Comparison of ENCODE assay signal across 12 mouse cellular contexts in the genomic region with DNA sequence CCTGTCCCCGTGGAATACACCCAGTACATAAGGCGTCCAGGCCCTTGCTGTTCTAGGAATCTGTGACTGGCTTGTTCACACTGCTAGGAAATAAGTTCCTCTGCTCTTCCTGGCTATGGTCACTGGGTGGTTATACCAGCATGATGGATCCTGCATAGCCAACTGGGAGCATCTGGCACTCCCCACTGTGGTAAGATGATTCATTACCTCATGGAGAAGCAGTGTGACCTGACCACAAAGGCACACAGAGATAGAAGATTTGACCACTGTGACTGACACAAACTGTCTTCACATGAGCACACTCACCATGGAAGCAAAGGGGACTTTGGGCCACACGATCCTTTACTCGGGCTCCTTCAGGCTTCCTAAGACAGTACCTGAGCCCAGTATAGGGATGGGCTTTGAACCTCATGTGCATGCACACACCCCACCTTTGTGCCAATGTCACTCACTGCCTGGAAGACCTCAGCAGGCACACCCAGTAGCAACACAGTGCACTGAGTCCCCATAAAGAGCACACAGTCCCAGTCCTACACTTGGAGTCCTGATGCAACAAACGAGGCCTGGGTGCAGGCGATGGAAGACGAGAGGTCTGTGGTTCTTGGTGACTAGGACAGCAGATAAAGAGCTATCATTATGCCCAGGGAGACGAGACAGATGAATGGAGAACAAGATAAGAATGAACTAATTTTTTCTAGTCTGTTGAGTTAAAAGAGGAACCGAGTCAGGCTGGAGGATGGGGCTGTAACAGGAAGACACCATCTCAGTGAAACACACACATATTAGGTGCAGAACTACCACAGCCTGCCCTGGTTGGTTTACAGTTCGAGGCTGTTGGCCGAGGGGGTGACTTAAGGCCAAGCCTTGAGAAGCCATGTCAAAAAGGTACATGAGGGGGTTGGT. TPM values are rescaled to one million over a fixed set of nuclear protein-coding genes. Genes with fewer than 3 reads are reported as not detected.
DNase-seq lines count a peak whose midpoint lies in the region; ATAC-seq and TF ChIP-seq lines count a peak whose summit lies in the region.
"Had no signal": no experiment of that assay in that cellular context is flagged by ENCODE, and none has a peak within 500 bp of the region (broad histone marks: within the 10 kb centered on the region; RNA-seq: fewer than 3 reads in every experiment).

No protein-coding gene starts in this region.

- no peaks in the 10 kb centered on the region for H3K9me3 ChIP-seq in heart, embryonic 12.5 days (replicated peaks)
- H3K9me3 ChIP-seq in intestine, embryonic 16.5 days (ENCODE audit: control insufficient read depth, low read length): no peaks in the 10 kb centered on the region
- H3K9me3 ChIP-seq: hindbrain, embryonic 13.5 days had no signal

- ATAC-seq in heart, embryonic 12.5 days (ENCODE audit: insufficient number of reproducible peaks, low FRiP score): peak; percentile 38; the same call in 1 of the 2 replicates
- peak; percentile 62; the same call in 1 of the 2 replicates for ATAC-seq in intestine, embryonic 16.5 days

- intact Hi-C loops in heart, adult 2 months (cut with DNase I): loop anchor here (5.0 kb wide), 1 partner anchor 54 kb away; no protein-coding TSS in a partner anchor
- intact Hi-C loops in gastrocnemius, postnatal 36 days (cut with DNase I): loop anchor here (5.0 kb wide), 1 partner anchor 54 kb away; no protein-coding TSS in a partner anchor

- H3K79me2 ChIP-seq in heart, adult 2 months (replicated peaks; ENCODE audit: control insufficient read depth, insufficient read depth, low read length): no peaks in the 10 kb centered on the region
- no peaks in the 10 kb centered on the region for H3K79me2 ChIP-seq in myocyte (ENCODE audit: control insufficient read depth, insufficient read depth)

- H3K4me1 ChIP-seq in heart, embryonic 12.5 days (replicated peaks): 0 out of 2 replicates have a peak, but pooled peaks cover 3% of the 10 kb centered on the region
- no peaks in the 10 kb centered on the region for H3K4me1 ChIP-seq in heart, adult 2 months (ENCODE audit: control insufficient read depth, insufficient read depth, low read length)
- H3K4me1 ChIP-seq in intestine, embryonic 16.5 days (ENCODE audit: control insufficient read depth, insufficient read depth, low read length): no peaks in the 10 kb centered on the region
- H3K4me1 ChIP-seq: hindbrain, embryonic 13.5 days had no signal

- no peaks in the 10 kb centered on the region for H3K27me3 ChIP-seq in heart, embryonic 12.5 days (replicated peaks)
- H3K27me3 ChIP-seq in heart, adult 2 months (ENCODE audit: control insufficient read depth, insufficient read depth, low read length): no peaks in the 10 kb centered on the region
- no peaks in the 10 kb centered on the region for H3K27me3 ChIP-seq in intestine, embryonic 16.5 days (replicated peaks; ENCODE audit: control insufficient read depth, insufficient read depth, low read length)
- H3K27me3 ChIP-seq in myocyte (ENCODE audit: control insufficient read depth, insufficient read depth, insufficient read length): no peaks in the 10 kb centered on the region
- H3K27me3 ChIP-seq: hindbrain, embryonic 13.5 days had no signal

- H3K4me3 ChIP-seq in heart, embryonic 12.5 days: no peak overlapping the region
- H3K4me3 ChIP-seq in heart, adult 2 months: no peak overlapping the region
- no peak overlapping the region for H3K4me3 ChIP-seq in intestine, embryonic 16.5 days (ENCODE audit: low read length)
- no peak overlapping the region for H3K4me3 ChIP-seq in myocyte
- H3K4me3 ChIP-seq: hindbrain, embryonic 13.5 days had no signal

- WGBS in heart, embryonic 12.5 days: 71% methylated on average over 11 of the region's 11 CpGs
- 81% methylated on average over 11 of the region's 11 CpGs for WGBS in heart, adult 2 months
- 82% methylated on average over 11 of the region's 11 CpGs for WGBS in intestine, embryonic 16.5 days

- TF ChIP-seq EP300 in heart, adult 2 months (IDR thresholded peaks at IDR 0.05; ENCODE audit: insufficient read depth, low read depth, low read length): no peak

- TF ChIP-seq POLR2A in heart, adult 2 months (IDR thresholded peaks at IDR 0.05; ENCODE audit: insufficient read depth, low read depth, low read length): no peak
- TF ChIP-seq POLR2A in myocyte (IDR thresholded peaks at IDR 0.05; ENCODE audit: insufficient read length, low read depth): no peak

- peaks cover 87% of the 10 kb centered on the region for H3K36me3 ChIP-seq in heart, embryonic 12.5 days
- no peaks in the 10 kb centered on the region for H3K36me3 ChIP-seq in heart, adult 2 months (ENCODE audit: control insufficient read depth, insufficient read depth, low read length)
- H3K36me3 ChIP-seq in intestine, embryonic 16.5 days (ENCODE audit: control insufficient read depth, insufficient read depth, low read length): peaks cover 9% of the 10 kb centered on the region; the same call in 1 of the 2 replicates
- peaks cover 9% of the 10 kb centered on the region for H3K36me3 ChIP-seq in myocyte (ENCODE audit: control insufficient read depth, insufficient read depth)

- no peak for DNase-seq in heart, adult 2 months
- DNase-seq in MEL-GATA-1-ER (ENCODE audit: extremely low read depth, low read depth): peak; percentile 98
- no peak for DNase-seq in frontal cortex, adult 2 months (ENCODE audit: extremely low spot score in 1 of 2, low spot score in 1 of 2)
- DNase-seq in MN1 (ENCODE audit: low spot score): no peak
- DNase-seq in gastrocnemius, postnatal 36 days: no peak
- DNase-seq: adrenal gland, postnatal 25 days; lung, adult 18-20 months; right cerebral cortex, postnatal 25 days had no signal

- H3ac ChIP-seq in myocyte (ENCODE audit: control insufficient read depth, insufficient read length): no peak overlapping the region

- TF ChIP-seq CTCF in heart, adult 2 months (IDR thresholded peaks at IDR 0.05): no peak

- H3K4me2 ChIP-seq in heart, embryonic 12.5 days: no peak overlapping the region
- H3K4me2 ChIP-seq in intestine, embryonic 16.5 days (ENCODE audit: low read depth, low read length): no peak overlapping the region
- H3K4me2 ChIP-seq in myocyte (ENCODE audit: low read depth): peak overlapping the region; percentile 66
- H3K4me2 ChIP-seq: hindbrain, embryonic 13.5 days had no signal

- no peak overlapping the region for H3K27ac ChIP-seq in heart, embryonic 12.5 days (ENCODE audit: poor library complexity, severe bottlenecking)
- H3K27ac ChIP-seq in heart, adult 2 months: no peak overlapping the region
- H3K27ac ChIP-seq in intestine, embryonic 16.5 days (ENCODE audit: low read length): no peak overlapping the region
- H3K27ac ChIP-seq: hindbrain, embryonic 13.5 days had no signal

- no peak overlapping the region for H3K9ac ChIP-seq in heart, embryonic 12.5 days
- no peak overlapping the region for H3K9ac ChIP-seq in heart, adult 2 months (ENCODE audit: low read depth, low read length)
- no peak overlapping the region for H3K9ac ChIP-seq in intestine, embryonic 16.5 days (ENCODE audit: low read depth, low read length)
- H3K9ac ChIP-seq: hindbrain, embryonic 13.5 days had no signal

TF ChIP-seq in myocyte, 11 proteins besides CTCF, POLR2A, EP300 and RAD21:
- TF ChIP-seq TCF3 (IDR thresholded peaks at IDR 0.05; ENCODE audit: insufficient read length, low read depth) (peak; percentile 84), E2F4 (IDR thresholded peaks at IDR 0.05; ENCODE audit: insufficient read depth) (no peak), TCF12 (IDR thresholded peaks at IDR 0.05; ENCODE audit: insufficient read depth, poor library complexity, severe bottlenecking) (peak; percentile 76), MYOD1 (IDR thresholded peaks at IDR 0.05; ENCODE audit: control insufficient read depth in 1 of 3, insufficient read length in 2 of 3, low read depth in 2 of 3) (peak in 2 of 3 experiments; percentile 68 to 89), MAX (IDR thresholded peaks at IDR 0.05; ENCODE audit: low read depth) (peak; percentile 11), USF1 (IDR thresholded peaks at IDR 0.05; ENCODE audit: low read depth) (no peak), MYOG (IDR thresholded peaks at IDR 0.05; ENCODE audit: control insufficient read depth in 1 of 3, insufficient read depth in 1 of 3, insufficient read length in 2 of 3, low read depth in 2 of 3) (peak in 2 of 3 experiments; percentile 85 to 88), REST (IDR thresholded peaks at IDR 0.05; ENCODE audit: insufficient read depth, insufficient read length) (no peak), SRF (IDR thresholded peaks at IDR 0.05; ENCODE audit: control insufficient read depth, insufficient read length, low read depth) (no peak), POLR2AphosphoS2 (IDR thresholded peaks at IDR 0.05; ENCODE audit: insufficient read length, low read depth) (no peak), CEBPB (IDR thresholded peaks at IDR 0.05; ENCODE audit: insufficient read depth, poor library complexity, severe bottlenecking) (no peak)

RNA-seq across cellular contexts. Expression of a gene that starts 39.9 kb away (rescaled TPM):
- polyA plus RNA-seq in heart, embryonic 12.5 days (2016; fragmentation: Nextera tagmentation; extraction: Ambion mirVana): 9.3 and 10.3 TPM in 2 replicates
- total RNA-seq in heart, adult 2 months (2021): 1 to 10 TPM in 1 of 2 experiments, under 1 TPM in 1; 0.65 to 1.1 TPM
- polyA plus RNA-seq in heart, adult 2 months (2012; rRNA removed): 1.3 and 1.5 TPM in 2 replicates
- polyA plus RNA-seq in intestine, embryonic 16.5 days (2015; fragmentation: Nextera tagmentation; extraction: Ambion mirVana): 22.6 and 23.7 TPM in 2 replicates
- polyA plus RNA-seq in myocyte (2012; fragmentation: generic; extraction: Trizol): 34.3 TPM
- 19.7 and 20.1 TPM in 2 replicates for polyA plus RNA-seq in frontal cortex, adult 2 months (2012; rRNA removed)
- under 1 TPM; 0.48 to 0.49 TPM for total RNA-seq in gastrocnemius, postnatal 36 days (2021)
